Mouse (Mus musculus) small intestine, adult 2 months (tissue): Measurements from ENCODE around the gene Syngr1.

Source experiments
- CTCF ChIP-seq: fragments of 200-500 bp; IDR thresholded peaks from 2 replicates; pipeline ENCODE4 v1.5.1; 2012; ENCODE audit warnings: low read depth, mild to moderate bottlenecking, control low read depth, inconsistent platforms, low read length, moderate library complexity, mixed read lengths; ENCODE audit not compliant: insufficient replicate concordance, insufficient read length; ENCODE audit errors: extremely low read depth
- POLR2A ChIP-seq: fragments of 200-500 bp; IDR thresholded peaks from 2 replicates; pipeline ENCODE4 v1.6.1; 2012; ENCODE audit warnings: low read depth, mild to moderate bottlenecking, control low read depth, inconsistent platforms, low read length, moderate library complexity

DNA sequence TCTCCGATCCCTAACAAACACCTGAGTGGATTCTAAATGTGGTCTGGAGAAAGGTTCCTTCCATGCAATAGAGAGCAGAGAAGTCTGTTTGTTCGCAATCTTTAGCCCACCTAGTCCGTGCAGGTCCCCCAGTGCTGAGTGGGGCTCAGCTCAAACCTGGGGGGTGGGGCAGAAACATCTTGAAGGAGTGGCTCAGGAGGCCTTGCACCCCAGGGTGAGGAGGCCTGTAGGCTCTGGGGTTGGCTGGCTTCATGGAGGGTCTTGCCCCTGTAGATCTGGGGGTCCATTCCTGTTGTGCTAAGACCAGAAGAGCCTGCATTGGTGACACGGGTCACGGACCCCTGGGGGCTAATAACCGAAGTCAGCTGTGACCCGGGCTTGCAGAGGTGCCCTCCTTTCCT lies 907 bp downstream of the Syngr1 start:
- TF ChIP-seq CTCF, result no peak
- no peak for TF ChIP-seq POLR2A
